Mouse (Mus musculus) ovary, postnatal 36 days (tissue): ENCODE results near the gene Dvl1.

Experiments used
- DNase-seq: peaks from one replicate; pipeline ENCODE4 v3.0.0; 2022; ENCODE audit warnings: low spot score, mixed read lengths

Dvl1 gene

DNA sequence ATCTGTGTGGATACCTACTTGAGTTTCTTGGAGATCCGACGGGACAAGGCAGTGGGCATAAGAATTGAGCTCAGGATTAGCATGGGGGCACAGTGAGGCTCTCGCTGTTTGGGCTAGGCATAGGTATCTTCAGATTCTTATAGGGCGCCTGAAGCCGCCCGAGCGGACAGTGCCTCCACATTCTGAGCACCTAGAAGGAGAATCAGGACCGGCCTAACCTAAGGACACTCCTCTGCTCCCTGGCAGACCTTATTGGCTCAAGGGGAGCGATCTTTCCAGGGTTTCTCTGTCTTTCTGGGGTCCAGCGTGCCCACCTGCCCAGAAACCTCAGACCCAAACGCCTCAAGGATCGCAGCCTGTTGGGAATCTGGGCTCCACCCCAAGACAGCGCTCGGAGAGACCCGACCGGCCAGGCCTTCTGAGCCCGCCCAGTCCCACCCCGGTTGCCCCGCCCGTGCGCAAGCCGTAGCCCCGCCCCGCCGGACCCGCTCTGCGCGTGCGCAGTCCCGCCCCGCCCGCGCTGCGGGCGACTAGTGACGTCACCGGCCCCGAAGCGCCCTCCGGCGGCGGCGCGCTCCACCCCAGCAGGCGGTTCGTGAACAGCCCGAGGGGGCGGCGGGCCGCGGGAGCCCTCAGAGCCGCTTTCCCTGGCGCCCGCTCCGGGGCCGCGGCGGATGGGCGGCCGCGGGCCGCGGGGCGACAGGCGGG lies at the start of gene Dvl1:
Dvl1 (plus strand) TSS at position 532 of the 708 bp plus-strand sequence.
- peak; percentile 98 for DNase-seq

DNA sequence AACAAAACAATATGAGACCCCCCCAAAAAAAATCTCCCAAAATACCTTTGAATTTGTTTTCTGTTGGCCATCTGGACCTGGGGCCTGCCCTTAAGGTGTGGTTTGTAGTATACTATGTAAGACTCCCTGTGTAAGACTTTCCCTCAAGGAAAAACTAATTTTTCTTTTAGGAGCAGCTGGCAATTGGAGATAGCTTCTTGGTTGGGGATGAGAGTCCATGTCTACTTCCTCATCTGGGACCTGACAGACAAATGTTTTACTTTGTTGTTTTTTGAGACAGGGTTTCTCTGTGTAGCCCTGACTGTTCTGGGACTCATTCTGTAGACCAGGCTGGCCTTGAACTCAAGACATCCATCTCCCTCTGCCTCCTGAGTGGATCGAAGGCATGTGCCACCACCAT lies 45.1 kb upstream of the Dvl1 start:
- no peak for DNase-seq

DNA sequence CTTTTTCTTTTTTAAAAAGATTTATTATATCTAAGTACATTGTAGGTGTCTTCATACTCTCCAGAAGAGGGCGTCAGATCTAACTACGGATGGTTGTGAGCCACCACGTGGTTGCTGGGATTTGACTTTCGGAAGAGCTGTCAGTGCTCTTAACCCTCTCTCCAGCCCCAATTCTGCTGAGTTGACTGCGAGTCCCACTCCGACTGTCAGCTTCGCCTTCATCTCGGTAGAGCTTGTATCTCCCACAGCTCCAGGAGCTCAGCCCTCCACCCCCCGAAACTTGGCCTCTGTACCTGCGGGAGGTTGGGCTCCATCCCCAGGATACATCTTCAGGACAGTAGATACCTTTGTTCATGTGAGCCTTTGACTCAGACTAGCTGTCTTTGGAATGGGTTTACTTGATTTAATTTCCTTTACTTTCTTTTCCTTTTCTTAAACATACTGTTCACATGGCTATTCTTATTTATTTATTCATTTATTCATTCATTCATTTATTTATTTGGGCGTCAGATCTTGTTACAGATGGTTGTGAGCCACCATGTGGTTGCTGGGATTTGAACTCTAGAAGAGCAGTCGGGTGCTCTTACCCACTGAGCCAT lies 44.4 kb upstream of the Dvl1 start, which contains the start of gene Mrpl20:
Mrpl20 (plus strand) TSS at position 138 of the 599 bp plus-strand sequence.
- DNase-seq, result no peak

DNA sequence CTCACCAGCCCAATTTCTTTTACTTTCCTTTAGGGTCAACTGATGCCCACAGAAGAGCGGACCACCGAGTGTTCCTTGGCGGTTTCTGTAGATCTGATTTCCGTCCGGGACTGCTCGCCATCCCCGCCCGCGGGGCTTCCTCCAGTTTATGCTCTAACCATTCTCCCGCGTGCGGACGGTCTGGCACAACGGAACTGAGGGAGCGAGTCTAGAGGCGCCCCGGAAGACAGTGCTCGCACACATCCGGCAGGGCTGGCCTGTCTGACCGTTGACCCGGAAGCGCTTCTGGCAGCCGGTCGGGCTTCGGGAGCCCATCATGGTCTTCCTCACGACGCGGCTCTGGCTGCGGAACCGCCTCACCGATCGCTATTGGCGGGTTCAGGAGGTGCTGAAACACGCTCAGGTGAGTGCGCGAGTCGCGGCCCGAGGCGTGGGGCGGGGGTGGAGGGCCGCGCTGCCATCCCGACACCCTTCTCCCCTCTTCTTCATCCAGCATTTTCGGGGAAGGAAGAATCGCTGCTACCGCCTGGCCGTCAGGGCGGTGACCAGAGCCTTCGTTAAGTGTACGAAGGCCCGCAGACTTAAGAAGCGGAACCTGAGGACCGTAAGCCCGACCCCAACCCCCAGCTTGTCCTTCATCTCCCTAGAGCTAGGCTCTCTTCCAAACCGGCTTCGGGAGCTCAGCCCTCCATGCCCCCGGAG lies 43.7 kb upstream of the Dvl1 start:
- DNase-seq, result peak; percentile 95

DNA sequence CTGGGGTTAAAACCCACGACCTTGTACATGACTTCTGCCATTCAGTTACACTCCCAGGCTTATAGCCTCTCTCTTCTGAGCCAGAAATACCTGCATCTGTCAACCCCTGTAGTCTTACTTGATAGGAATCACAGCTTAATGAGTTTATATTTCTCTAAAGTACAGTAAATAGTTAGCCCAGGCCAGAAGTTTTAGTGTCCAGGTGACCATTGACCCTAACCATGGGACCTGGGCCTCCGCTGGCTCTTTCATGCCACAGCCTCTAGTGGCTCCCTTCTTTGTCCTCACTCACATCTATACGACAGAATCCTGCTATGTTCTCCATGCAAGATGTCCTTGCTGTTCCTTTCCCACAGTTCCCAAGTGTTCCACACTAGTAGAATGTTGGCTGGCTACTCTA lies 39.4 kb upstream of the Dvl1 start:
- DNase-seq, result no peak

DNA sequence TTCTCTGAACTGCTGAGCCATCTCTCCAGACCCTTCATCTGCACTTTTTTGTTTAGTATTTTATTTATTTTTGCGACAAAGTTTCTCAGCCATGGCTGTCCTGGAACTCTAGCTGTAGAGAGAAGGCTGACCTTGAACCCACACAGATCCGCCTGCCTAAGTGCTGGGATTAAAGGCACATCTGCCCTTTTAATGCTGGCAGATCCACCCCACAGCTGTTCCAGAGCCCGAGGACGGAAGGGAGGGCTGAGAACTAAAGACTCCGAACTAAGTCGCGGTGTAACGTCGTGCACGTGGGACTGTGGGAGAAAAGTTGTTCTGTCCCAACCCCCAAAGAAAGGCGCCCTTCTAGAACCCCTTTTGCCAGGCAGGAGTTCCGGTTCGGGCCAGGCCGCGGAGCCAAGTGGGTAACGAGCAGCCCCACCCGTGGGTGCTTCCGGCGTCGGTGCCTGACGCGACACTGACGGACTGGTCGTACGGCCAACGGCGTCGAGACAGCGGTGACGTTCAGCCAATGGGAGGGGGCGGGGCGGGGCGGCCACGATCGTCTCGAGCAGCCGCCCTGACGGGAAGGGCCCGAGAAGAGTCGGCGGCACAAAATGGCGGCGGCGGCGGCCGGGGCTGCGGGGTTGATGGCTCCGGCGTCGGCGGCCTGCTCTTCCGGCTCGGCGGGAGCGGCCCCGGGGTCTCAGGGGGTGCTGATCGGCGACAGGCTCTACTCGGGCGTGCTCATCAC lies 35.1 kb upstream of the Dvl1 start, which contains the start of gene Ccnl2:
Ccnl2 (plus strand) TSS at position 561 of the 736 bp plus-strand sequence.
- peak; percentile 92 for DNase-seq

DNA sequence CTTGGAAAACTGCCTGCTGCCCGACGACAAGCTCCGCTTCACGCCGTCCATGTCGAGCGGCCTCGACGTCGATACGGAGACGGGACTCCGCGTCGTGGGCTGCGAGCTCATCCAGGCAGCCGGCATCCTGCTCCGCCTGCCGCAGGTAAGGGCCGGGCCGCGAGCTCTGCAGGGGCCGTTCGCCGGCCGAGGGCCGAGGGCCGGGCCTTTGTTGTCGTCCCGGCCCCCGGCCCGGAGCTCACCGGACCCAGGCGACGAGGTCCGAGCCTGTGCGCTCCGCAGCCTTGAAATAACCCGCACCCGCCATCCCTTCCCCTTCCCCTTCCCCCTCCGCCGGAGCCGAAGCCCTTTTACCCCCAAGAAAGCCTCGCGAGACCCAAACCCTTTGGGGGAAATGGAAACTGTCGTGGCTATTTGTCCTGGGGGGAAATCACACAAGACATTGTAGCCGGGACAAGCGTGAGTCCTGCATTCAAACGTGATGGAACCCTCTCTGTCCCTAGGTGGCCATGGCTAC lies 34.5 kb upstream of the Dvl1 start:
- DNase-seq, result no peak

DNA sequence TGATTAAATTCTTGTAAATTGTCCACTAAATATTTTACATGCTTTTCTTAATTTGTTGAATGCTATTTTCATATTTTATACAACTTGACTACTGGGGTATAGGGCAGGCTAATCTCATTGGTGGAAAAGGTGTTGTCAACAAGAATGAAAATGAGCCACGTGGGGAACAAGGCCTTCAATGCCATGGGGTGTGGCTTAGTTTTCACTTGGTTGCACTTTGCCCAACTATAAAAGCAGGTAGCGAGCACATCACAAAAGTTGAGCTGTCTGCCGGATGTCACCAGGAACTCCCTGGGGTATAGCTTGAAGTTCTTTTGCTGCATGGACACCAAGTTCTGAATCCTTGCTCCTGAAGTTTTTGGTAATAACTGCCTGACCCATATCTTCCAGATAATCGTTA lies 29.7 kb upstream of the Dvl1 start:
- no peak for DNase-seq

DNA sequence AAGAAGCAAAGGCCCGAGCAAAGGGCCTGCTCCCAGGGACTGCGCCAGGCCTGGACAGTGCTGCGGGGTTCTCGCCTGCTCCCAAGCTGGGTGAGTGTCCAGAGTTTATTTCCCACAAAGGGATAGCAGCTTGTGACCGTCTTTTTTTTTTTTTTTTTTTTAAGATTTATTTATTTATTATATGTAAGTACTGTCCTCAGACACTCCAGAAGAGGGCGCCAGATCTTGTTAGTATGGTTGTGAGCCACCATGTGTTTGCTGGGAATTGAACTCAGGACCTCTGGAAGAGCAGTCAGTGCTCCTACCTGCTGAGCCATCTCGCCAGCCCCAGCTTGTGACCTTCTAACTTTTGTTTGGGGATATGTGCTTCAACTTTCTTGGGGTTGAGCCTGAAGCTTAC lies 26.2 kb upstream of the Dvl1 start:
- DNase-seq, result no peak

DNA sequence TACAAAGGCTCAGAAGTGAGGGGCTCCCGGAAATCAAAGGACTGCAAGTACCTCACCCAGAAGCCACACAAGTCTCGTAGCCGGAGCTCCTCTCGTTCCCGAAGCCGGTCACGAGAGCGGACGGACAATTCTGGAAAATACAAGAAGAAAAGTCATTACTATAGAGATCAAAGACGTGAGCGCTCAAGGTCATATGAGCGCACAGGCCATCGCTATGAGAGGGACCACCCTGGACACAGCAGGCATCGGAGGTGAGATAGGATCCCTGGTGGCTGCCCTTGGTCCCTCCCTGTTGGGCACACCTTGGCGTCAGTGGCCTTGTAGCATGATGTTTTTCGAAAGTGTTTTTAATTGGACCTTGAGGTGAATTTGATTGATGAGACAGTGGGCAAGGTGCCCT lies 23.8 kb upstream of the Dvl1 start:
- DNase-seq, result no peak

DNA sequence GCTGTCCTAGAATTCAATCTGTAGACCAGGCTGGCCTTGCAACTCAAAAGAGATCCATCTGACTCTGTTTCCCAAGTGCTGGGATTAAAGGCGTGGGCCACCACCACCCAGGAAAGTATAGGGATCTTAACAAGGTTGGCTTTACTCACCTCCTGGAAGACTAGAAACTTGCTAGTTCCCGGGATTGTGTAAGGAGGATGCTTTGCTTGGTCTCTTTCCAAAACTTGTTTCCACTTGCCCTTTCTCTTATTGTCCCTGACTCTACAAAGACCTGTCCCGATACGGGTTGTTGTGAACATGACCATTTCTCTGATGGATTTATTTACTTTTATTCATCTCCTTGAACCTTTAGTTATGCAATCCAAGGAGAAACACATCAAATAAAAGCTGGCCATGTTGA lies 17.3 kb upstream of the Dvl1 start:
- DNase-seq, result no peak

DNA sequence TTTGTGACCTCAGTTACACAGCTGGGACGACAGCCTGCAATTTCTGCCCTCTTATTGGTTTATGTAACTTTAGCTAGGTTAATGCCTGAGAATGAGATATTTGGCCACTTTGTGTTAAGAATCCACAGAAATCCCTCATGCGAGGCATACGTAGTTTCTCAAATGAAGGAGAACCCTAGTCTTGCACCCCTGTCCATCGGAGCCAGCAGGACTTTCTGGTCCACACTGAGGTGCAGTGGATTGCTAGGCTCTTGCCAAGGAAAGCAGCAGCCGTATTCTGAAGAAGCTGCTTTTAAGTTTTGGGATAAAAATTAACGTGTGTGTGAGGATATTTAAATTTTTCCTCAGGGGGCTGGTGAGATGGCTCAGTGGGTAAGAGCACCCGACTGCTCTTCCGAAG lies 16.6 kb upstream of the Dvl1 start:
- no peak for DNase-seq

DNA sequence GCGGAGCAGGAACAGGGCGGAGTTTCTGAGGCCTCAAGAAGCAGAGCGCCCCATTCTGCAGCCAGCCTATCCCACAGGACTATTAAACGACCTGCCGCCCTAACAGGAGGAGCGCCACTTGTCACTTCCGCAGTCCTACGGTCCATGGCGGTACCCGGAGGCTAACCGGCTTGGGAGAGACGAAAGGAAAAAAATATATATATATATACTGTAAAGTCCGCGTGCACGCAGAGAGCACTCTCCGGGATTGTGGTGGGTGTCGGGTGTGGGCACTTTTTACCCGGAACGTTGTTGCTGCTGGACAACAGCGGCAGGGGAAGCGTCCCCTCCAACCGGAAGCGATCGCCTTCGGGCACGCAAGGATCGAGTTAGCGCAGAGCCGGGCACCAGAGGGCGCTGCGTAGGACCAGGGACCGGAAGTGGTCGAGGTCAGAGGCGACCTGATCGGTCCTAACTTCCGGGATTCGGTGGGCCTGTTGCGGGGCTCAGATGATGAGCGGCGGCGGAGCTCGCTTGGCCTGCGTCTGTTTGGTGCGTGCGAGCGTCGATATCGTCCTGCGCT lies 15.9 kb upstream of the Dvl1 start, which contains the start of gene Aurkaip1:
Aurkaip1 (plus strand) TSS at position 68 of the 562 bp plus-strand sequence.
- peak; percentile 96 for DNase-seq

DNA sequence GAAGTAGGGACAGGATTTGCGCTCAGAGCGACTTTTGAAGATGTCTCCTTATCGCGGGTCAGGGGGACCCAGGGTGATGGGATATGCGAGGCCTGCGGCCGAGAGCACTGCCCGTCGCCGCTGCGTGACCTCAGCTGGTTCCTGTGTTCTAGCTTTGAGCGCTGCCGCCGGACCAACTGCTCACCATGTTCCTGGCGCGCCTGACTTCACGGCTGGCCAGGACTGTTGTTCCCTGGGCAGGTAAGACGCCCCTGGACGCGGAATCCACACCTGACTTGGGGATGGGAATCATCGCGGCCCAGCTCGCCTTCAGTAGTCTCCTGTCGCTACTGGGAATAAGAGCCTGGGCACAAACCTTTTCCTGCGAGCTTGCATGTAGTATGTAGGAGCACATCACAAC lies 15.4 kb upstream of the Dvl1 start:
- DNase-seq, result no peak

DNA sequence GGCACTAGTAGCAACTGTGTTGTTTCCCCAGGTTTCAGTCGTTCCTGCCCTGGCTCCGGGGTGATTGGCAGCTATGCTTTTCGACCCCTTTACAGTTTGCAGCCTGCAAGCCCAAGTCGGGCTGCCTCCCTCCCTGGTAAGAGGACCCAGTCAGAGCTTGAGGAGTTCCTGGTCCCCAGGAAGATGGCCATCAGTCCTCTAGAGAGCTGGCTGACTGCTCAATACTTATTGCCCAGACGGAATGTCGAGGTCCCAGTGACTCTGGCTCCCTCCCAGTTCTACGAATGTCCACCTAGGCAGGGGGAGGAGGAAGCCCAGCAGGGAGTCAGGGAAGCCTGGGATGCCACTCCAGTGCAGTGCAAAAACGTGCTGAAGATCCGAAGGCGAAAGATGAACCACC lies 14.9 kb upstream of the Dvl1 start:
- no peak for DNase-seq

DNA sequence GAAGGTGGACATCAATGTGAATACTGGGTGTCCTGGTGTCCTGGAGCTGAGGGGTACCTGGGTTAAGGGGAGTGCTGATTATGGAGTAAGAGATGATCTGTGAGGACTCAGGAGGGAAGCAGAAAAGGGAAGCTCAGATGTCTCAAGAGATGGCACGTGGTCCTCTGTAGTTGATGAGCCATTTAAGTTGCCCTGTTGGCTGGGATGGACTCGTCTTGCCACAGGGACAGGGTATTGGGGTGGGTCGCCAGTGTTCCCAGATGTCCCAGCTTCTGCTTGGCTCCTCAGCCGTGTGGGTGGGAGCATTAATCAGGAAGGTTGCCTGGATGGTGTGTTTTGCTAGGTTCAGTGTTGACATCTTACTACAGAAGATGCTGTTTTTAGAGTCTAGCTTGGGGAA lies 14.0 kb upstream of the Dvl1 start:
- DNase-seq, result no peak

DNA sequence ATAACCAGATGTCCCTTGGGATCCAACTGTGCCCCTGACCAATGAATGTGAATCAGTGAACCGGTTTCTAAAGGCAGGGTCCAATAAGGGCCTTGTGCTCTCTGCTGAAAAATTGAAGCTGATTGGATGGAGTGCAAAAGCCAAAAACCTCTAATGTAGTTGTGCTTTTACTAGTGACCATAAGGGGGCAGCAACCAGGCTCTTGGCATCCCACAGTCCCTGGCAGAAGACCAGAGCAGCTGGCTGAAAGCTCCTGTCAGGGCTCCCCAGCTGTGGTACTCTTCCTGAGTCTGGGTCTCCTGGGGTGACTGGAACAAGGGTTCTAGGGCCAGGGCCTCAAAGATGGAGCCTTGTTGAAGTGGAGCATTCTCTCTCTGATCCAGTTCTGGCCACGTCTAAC lies 13.4 kb upstream of the Dvl1 start:
- DNase-seq, result peak; percentile 73

DNA sequence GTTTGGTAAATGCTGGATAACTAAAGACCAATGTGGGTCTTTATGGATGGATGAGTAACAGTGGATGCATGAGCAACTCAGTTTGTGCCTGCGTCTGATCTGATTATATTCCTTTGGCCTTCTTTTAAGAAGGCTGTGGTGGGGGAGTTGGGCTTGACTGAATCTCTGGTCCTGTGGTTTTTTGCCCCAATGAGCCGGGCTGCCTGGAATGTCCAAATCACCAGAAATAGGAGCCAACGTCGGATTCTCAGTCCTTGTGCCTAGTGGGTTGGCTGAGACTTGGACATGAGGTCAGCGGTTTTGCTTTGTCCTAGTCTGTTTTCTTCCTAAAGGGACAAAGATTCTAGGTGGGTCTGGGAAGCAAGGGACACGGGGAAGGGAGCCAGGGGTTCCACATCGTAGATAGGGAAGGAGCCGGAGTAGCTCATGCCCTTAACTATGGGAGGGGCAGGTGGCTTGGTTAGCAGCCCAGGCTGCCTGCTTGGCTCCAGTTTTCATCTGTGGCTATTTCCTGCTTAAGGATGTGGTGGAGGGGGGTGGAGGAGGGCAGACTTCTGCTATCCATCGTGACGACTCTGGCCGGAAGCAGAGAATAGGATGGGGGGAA lies 9.7 kb upstream of the Dvl1 start:
- no peak for DNase-seq

DNA sequence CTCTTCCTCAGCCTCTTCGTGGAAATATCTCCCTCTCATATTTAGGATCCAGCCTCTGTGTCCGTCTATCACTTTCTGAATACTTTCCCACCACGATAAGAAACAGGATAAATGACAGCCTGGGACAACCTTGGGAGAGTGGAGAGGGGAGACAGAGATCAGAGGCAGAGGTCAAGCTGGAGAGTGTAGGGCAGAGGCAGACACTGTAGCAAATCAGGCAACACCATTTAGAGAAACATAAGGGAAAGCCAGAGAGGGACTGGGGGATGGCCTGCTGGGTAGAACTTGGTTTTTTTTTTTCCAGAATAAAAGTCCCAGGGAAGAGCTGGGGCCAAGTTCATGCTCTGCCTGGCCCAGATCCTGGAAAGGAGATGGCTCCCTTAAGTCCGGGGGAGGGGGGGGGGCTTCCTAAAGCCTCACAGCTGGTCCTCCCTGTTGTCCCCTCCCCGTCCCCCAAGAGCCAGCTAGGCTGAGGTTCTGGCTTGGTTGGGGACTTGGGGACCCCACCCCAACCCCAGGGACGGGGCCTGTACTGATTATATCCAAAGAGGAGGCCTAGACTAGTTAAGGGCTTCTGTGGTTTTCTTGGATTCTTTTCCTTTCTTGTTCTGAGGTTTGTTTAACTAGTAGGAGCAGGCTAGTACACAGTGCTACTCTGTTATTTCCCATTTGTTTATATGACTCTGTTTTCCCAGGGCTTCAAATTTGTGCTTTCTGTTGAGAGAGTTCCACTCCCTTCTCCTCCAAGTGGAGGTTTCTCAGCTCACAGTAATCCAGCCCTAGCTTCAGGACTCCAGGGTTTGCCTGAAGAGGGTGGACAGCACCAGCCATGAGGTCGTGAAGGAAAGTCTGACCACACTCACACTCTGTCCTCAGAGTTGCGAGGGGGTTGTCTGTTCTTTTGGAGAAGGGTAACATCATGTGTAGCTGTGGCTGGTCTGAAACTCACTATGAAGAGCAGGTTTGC lies 8.7 kb upstream of the Dvl1 start:
- DNase-seq, result no peak

DNA sequence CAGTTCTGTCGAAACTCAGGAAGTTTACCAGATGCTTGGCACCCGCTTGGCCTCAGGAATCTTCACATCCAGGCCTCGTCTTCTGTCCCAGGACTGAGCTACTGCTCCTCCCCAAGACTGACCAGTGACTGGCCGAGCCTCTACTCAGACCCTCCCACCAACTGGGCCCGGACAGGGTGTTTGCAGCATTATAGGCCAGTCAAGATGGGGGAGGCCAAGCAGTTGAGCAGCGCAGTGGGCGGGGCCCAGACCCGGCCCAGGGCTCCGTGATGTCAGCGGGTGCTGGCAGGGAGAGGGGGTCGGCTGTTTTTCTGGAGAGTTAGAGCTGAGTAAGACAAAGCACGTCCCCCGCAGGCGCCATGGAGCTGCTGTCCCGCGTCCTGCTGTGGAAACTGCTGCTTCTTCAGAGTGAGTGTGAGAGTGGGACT lies 7.7 kb upstream of the Dvl1 start, which contains the start of gene Mxra8:
Mxra8 (plus strand) TSS at position 198 of the 428 bp plus-strand sequence.
- peak; percentile 76 for DNase-seq
